Mouse (Mus musculus): Measurements from ENCODE around the gene Fgfr2.
A peak's percentile ranks its signal among the peaks of the same experiment; 100 is the strongest.
"Not testable (repeated sequence)": the region's sequence is repeated elsewhere in the genome, so short reads cannot be mapped to it uniquely, and the experiment has no call there.

Gene Fgfr2

GRCm38 (mm10) chr7:132664815-132665214 is 458.3 kb downstream of the Fgfr2 start:
- Histone ChIP-seq H3K36me3 (ENCODE audit: control insufficient read depth, insufficient read depth, low read length, poor library complexity, severe bottlenecking) (no peaks in the 10 kb centered on the region), H3K27me3 (ENCODE audit: control insufficient read depth, insufficient read depth, low read length, poor library complexity, severe bottlenecking) (no peaks in the 10 kb centered on the region)
- no peak for DNase-seq (ENCODE audit: low read depth, low spot score)

- H3K27me3 ChIP-seq (ENCODE audit: control insufficient read depth, insufficient read depth, low read length, poor library complexity, severe bottlenecking); DNase-seq (ENCODE audit: low read depth, low spot score): not testable (repeated sequence)
Measured at GRCm38 (mm10) chr7:132662831-132663230, 460.3 kb downstream of the Fgfr2 start.

DNA sequence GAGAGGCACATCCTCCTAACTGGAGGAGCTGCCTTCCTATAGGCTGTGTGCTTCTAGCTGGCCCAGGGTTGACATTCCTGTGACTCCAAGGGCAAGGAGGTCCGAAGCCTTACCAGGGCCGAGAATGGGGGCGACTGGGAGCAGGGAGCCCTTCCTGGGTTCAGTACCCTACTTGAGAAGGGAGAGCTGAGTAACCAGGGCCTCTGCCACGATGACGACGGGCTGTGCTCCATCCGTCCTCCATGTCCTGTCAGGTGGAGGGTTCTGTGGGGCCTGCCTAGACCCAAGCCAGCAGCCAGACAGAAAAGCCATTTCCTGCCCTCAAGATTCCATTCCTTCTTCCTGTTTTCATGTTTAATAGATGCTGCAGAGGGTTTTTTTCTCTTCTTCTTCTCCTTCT is 463.5 kb downstream of the Fgfr2 start:
- no peak for DNase-seq (ENCODE audit: low read depth, low spot score)
- H3K27me3 ChIP-seq (ENCODE audit: control insufficient read depth, insufficient read depth, low read length, poor library complexity, severe bottlenecking): no peaks in the 10 kb centered on the region
- H3K36me3 ChIP-seq (ENCODE audit: control insufficient read depth, insufficient read depth, low read length, poor library complexity, severe bottlenecking): no peaks in the 10 kb centered on the region

More at GRCm38 (mm10) chr7:132662831-132663230, 460.3 kb downstream of the Fgfr2 start:
- H3K36me3 ChIP-seq (ENCODE audit: control insufficient read depth, insufficient read depth, low read length, poor library complexity, severe bottlenecking): not testable (repeated sequence)

DNA sequence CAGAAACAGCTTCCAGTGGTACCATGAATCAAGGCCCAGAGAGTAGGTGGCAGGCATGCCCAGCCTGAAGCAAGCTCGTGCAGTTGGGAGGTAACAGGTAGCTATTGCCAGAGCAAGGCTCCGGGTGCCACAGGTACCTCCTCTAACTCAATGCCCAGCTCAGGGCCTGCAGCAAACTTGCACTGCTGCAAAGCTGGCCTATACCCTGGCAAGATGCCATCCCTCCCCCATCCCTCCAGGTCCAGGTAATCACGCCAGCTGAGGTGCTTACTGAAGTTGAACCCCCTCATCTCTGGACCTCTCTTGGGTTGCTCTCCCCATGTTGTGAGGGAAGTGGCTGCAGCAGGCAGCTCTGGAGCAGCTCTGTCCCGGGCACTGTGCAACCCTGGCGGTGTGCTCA is 464.5 kb downstream of the Fgfr2 start:
- no peaks in the 10 kb centered on the region for H3K36me3 ChIP-seq (ENCODE audit: control insufficient read depth, insufficient read depth, low read length, poor library complexity, severe bottlenecking)
- no peaks in the 10 kb centered on the region for H3K27me3 ChIP-seq (ENCODE audit: control insufficient read depth, insufficient read depth, low read length, poor library complexity, severe bottlenecking)
- no peak for DNase-seq (ENCODE audit: low read depth, low spot score)

GRCm38 (mm10) chr7:132658058-132658450 is 465.1 kb downstream of the Fgfr2 start:
- DNase-seq (ENCODE audit: low read depth, low spot score): no peak

GRCm38 (mm10) chr7:132657371-132658057 is 465.6 kb downstream of the Fgfr2 start:
- no peak for DNase-seq (ENCODE audit: low read depth, low spot score)
- H3K36me3 ChIP-seq (ENCODE audit: control insufficient read depth, insufficient read depth, low read length, poor library complexity, severe bottlenecking): no peaks in the 10 kb centered on the region

More at GRCm38 (mm10) chr7:132658058-132658450, 465.1 kb downstream of the Fgfr2 start:
- Histone ChIP-seq H3K27me3 (ENCODE audit: control insufficient read depth, insufficient read depth, low read length, poor library complexity, severe bottlenecking) (no peaks in the 10 kb centered on the region), H3K36me3 (ENCODE audit: control insufficient read depth, insufficient read depth, low read length, poor library complexity, severe bottlenecking) (no peaks in the 10 kb centered on the region)

GRCm38 (mm10) chr7:132656548-132656947 is 466.6 kb downstream of the Fgfr2 start:
- Histone ChIP-seq H3K36me3 (ENCODE audit: control insufficient read depth, insufficient read depth, low read length, poor library complexity, severe bottlenecking) (no peaks in the 10 kb centered on the region), H3K27me3 (ENCODE audit: control insufficient read depth, insufficient read depth, low read length, poor library complexity, severe bottlenecking) (no peaks in the 10 kb centered on the region)
- peak; percentile 88 for DNase-seq (ENCODE audit: low read depth, low spot score)

More at GRCm38 (mm10) chr7:132657371-132658057, 465.6 kb downstream of the Fgfr2 start:
- no peaks in the 10 kb centered on the region for H3K27me3 ChIP-seq (ENCODE audit: control insufficient read depth, insufficient read depth, low read length, poor library complexity, severe bottlenecking)

- Histone ChIP-seq H3K27me3 (ENCODE audit: control insufficient read depth, insufficient read depth, low read length, poor library complexity, severe bottlenecking) (no peaks in the 10 kb centered on the region), H3K36me3 (ENCODE audit: control insufficient read depth, insufficient read depth, low read length, poor library complexity, severe bottlenecking) (no peaks in the 10 kb centered on the region)
- DNase-seq (ENCODE audit: low read depth, low spot score): peak; percentile 96
Measured at GRCm38 (mm10) chr7:132656075-132656474, 467.1 kb downstream of the Fgfr2 start.

- Histone ChIP-seq H3K27me3 (ENCODE audit: control insufficient read depth, insufficient read depth, low read length, poor library complexity, severe bottlenecking) (no peaks in the 10 kb centered on the region), H3K36me3 (ENCODE audit: control insufficient read depth, insufficient read depth, low read length, poor library complexity, severe bottlenecking) (no peaks in the 10 kb centered on the region)
- DNase-seq (ENCODE audit: low read depth, low spot score): no peak
Measured at GRCm38 (mm10) chr7:132654412-132654811, 468.7 kb downstream of the Fgfr2 start.

DNA sequence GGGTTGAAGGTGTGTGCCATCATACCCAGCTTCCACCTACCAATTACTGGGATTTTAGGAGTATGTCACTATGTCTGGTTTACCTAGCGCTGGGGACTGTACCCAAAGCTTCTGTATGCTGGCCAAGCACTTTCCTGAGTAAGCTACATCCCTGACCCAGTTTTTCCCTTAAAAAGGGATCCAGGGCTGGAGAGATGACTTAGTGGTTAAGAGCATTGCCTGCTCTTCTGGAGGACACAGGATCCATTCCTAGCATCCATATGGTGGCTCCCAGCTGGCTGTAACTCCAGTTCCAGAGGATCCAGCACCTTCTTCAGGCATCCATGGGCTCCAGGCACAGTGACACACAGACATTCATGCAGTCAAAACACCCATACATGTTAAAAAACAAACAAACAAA is 476.6 kb downstream of the Fgfr2 start:
- no peaks in the 10 kb centered on the region for H3K36me3 ChIP-seq (ENCODE audit: control insufficient read depth, insufficient read depth, low read length, poor library complexity, severe bottlenecking)
- H3K27me3 ChIP-seq (ENCODE audit: control insufficient read depth, insufficient read depth, low read length, poor library complexity, severe bottlenecking): no peaks in the 10 kb centered on the region
- DNase-seq (ENCODE audit: low read depth, low spot score): no peak

- DNase-seq (ENCODE audit: low read depth, low spot score): no peak
- H3K36me3 ChIP-seq (ENCODE audit: control insufficient read depth, insufficient read depth, low read length, poor library complexity, severe bottlenecking): no peaks in the 10 kb centered on the region
- no peaks in the 10 kb centered on the region for H3K27me3 ChIP-seq (ENCODE audit: control insufficient read depth, insufficient read depth, low read length, poor library complexity, severe bottlenecking)
Measured at GRCm38 (mm10) chr7:132644605-132645279, 478.4 kb downstream of the Fgfr2 start.

DNA sequence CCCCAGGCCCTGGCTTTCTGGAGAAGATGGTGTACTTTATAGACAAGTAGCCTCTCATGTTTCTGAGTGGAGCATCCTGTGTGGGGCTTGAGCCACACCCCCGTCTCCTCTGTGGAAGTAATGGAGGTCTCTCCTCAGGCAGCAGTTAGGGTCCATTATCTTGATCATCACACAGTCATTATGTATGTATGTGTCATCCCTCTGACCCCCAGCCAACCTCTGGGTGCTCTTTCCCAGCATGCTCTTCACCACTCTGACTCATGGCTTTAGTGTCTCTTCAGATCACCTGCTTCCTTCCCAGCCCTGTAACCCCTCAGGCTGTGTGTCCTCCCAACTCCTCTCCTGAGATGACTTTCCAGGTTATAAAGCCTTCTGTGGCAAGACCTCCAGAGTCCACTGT is 481.5 kb downstream of the Fgfr2 start:
- DNase-seq (ENCODE audit: low read depth, low spot score): no peak
- H3K27me3 ChIP-seq (ENCODE audit: control insufficient read depth, insufficient read depth, low read length, poor library complexity, severe bottlenecking): no peaks in the 10 kb centered on the region
- no peaks in the 10 kb centered on the region for H3K36me3 ChIP-seq (ENCODE audit: control insufficient read depth, insufficient read depth, low read length, poor library complexity, severe bottlenecking)

GRCm38 (mm10) chr7:132640946-132641345 is 482.2 kb downstream of the Fgfr2 start:
- Histone ChIP-seq H3K36me3 (ENCODE audit: control insufficient read depth, insufficient read depth, low read length, poor library complexity, severe bottlenecking) (no peaks in the 10 kb centered on the region), H3K27me3 (ENCODE audit: control insufficient read depth, insufficient read depth, low read length, poor library complexity, severe bottlenecking) (no peaks in the 10 kb centered on the region)
- DNase-seq (ENCODE audit: low read depth, low spot score): no peak

GRCm38 (mm10) chr7:132638446-132639087 is 484.6 kb downstream of the Fgfr2 start:
- DNase-seq (ENCODE audit: low read depth, low spot score): peak; percentile 70
- Histone ChIP-seq H3K27me3 (ENCODE audit: control insufficient read depth, insufficient read depth, low read length, poor library complexity, severe bottlenecking) (no peaks in the 10 kb centered on the region), H3K36me3 (ENCODE audit: control insufficient read depth, insufficient read depth, low read length, poor library complexity, severe bottlenecking) (no peaks in the 10 kb centered on the region)

- H3K36me3 ChIP-seq (ENCODE audit: control insufficient read depth, insufficient read depth, low read length, poor library complexity, severe bottlenecking): no peaks in the 10 kb centered on the region
- H3K27me3 ChIP-seq (ENCODE audit: control insufficient read depth, insufficient read depth, low read length, poor library complexity, severe bottlenecking): no peaks in the 10 kb centered on the region
- DNase-seq (ENCODE audit: low read depth, low spot score): no peak
Measured at GRCm38 (mm10) chr7:132637292-132637691, 485.9 kb downstream of the Fgfr2 start.
